Mouse (Mus musculus): ENCODE results near the gene Ube2m.

Gene Ube2m

GRCm38 (mm10) chr7:13034148-13034977, 3.7 kb downstream of the Ube2m start, which contains the start of gene Chmp2a:
Chmp2a (minus strand) TSS chr7:13034807.
- DNase-seq (ENCODE audit: low spot score in 2 of 2), result peak; percentile 98 to 99

GRCm38 (mm10) chr7:13033451-13034147, 4.5 kb downstream of the Ube2m start:
- DNase-seq (ENCODE audit: low spot score in 2 of 2), result peak; percentile 34 to 49

- DNase-seq (ENCODE audit: low spot score in 2 of 2), result peak in 1 of 2 experiments; percentile 33
These were observed 5.5 kb downstream of the Ube2m start for GRCm38 (mm10) chr7:13032541-13032940.

DNA sequence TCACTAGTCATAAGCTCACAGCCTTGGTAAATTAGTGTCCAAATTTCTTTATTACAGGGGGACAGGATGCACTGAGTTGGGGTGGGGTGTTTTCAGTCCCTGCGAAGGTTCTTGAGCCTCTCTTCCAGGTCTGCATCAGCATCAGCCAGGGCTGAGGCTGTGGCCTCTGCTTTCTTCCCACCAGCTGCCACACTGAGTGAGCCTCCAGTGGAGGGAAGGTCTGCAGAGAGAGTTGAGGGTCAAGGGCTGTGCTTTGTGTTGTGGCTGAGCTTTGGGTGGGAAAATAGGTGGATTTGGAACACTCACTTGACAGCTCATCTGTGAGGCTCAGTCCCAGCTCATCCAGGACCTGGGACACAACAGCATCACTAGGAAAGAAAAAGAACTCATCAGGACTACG, 6.1 kb downstream of the Ube2m start:
- peak; percentile 19 to 24 for DNase-seq (ENCODE audit: low spot score in 2 of 2)

GRCm38 (mm10) chr7:13031069-13031468, 7.0 kb downstream of the Ube2m start:
- peak in 1 of 2 experiments; percentile 39 for DNase-seq (ENCODE audit: low spot score in 2 of 2)

DNA sequence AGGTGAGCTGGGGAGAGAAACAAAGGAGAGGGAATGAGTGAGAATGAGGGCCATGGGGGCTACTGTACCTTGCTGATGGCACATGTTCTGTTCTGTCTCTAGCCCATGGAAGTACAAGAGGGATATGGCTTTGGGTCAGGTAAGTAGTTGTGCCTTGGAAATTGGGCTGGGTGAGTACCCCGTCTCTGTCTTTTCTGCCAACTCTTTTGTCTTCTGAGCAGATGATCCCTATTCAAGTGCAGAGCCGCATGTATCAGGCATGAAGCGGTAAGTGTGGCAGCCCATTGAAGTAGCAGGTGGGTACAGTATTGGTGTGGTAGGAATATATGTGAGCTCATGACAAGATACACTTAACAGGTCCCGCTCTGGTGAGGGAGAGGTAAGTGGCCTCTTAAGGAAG, 9.1 kb downstream of the Ube2m start:
- no peak for DNase-seq (ENCODE audit: low spot score in 2 of 2)

GRCm38 (mm10) chr7:13025511-13026112, 12.5 kb downstream of the Ube2m start:
- peak in 1 of 2 experiments; percentile 32 for DNase-seq (ENCODE audit: low spot score in 2 of 2)

DNA sequence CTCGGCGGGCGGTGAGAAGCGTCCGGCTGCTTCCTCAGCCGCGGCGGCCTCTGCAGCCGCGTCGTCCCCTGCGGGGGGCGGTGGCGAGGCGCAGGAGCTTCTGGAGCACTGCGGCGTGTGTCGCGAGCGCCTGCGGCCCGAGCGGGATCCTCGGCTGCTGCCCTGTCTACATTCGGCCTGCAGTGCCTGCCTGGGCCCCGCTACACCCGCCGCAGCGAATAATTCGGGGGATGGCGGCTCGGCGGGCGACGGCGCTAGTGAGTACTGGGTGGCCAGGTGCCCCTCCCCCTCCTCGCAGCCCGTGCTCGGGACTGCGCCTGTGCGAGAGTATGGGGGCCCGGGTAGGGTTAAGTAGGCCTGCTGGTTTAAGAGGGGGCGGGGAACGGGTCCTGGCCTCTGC, 13.3 kb downstream of the Ube2m start:
- DNase-seq (ENCODE audit: low spot score in 2 of 2), result peak; percentile 92 to 93

DNA sequence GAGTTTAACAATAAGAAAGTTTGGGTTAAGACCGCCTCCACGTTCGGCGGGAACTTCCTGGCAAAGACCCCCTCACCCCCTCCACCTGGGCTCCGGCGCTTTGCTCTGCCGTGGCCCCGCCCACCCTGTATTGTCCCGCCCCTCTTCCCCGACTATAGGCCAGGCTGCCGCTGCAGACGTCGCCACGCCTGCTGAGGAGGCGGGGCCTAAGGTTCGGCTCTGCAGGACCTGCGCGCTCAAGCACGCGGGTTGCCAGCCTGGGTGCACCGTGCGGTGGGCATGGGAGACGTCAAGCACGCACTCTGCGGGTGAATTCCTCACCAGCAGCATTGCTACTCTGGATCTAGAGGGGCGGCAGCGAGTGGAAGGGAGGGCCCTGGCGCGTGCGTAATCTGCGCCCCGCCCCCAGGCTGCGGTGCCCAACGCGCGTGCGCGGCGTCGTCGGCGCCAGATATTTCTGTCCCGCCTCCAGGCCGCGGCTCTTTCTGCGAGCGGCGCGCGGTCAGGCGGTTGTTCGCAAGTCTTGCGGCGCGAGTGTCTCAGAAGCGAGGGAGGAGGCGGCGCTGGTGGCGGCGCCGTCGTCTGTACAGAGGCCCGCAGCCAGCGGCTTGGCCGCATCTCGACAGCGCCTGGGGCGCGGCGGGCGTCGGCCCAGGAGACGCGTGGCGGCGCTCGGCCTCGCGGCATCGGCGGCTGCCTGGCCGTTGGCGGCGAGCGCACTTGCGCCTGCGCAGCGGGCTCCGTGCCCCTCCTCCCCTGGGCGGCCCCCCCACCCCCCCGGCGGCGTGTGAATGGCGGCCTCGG, 13.9 kb downstream of the Ube2m start:
- peak; percentile 95 to 97 for DNase-seq (ENCODE audit: low spot score in 2 of 2)

- DNase-seq (ENCODE audit: low spot score in 2 of 2), result peak; percentile 70 to 71
These were observed 15.1 kb downstream of the Ube2m start for GRCm38 (mm10) chr7:13022773-13023535.

- DNase-seq (ENCODE audit: low spot score in 2 of 2), result no peak
These were observed 22.9 kb downstream of the Ube2m start for GRCm38 (mm10) chr7:13015217-13015616.

- no peak for DNase-seq (ENCODE audit: low spot score in 2 of 2)
These were observed 23.7 kb downstream of the Ube2m start for GRCm38 (mm10) chr7:13014275-13014839.

DNA sequence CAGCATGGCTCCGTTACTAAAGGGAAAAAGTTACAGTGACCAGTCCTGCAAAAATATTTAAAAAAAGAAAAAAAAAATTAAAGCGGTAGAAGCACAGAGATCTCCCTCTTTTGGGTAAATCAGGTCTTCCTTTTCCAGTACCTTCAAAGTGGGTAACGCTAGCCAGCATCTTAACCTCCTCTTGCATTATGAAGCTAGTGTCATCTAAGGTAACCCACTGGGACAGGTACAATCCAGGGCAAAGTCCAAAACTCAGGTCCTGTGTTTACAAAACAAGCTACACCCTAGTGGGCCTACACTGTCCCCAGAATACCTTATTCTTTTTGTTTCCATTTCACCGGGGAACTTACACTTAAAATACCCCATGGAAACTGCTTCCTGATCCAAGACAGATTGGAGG, 24.4 kb downstream of the Ube2m start:
- no peak for DNase-seq (ENCODE audit: low spot score in 2 of 2)

DNA sequence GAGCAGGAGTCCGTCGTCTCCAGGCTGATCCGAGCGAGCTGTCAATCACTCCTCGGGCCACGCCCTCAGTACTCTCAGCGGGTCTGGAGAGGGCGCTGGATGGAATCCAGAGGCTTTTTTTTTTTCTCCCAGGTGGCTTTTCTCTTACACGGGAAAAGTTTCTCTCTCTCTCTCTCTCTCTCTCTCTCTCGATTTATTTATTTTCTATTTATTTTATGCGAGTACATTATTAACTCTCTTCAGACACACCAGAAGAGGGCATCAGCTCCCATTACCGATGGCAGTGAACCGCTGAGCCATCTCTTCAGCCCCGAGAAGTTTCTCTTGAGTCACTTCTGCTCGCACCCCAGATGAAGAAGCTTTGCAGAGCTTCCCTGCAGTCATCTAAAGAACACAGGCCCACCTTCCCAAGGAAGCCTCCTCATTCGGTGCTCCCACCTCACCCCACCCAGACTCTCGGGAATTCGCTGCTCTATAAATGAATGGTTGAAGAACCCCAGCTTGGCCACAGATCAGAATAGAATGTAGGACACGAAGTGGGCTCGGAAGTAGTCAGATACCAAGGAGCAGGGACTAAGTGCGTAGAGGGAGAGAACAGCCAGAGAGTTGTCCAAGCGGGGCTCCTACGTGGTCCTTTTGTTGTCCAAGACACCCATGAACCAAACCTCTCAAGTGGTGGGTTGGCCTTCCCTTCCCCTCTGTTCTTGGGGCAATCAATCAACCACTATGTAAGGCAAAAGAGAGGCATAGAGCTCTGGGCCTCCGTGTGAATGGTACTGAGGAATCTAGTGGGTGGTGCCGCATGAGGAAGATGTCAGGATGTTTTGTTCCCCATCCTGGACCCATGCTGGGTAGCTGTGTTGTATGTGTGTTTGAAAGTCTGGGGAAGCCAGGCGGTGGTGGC, 27.8 kb downstream of the Ube2m start, which contains the start of gene Zbtb45:
Gene Zbtb45 (minus strand): TSS at position 30 of the 904 bp plus-strand sequence.
- DNase-seq (ENCODE audit: low spot score in 2 of 2), result peak in 1 of 2 experiments; percentile 32

- DNase-seq (ENCODE audit: low spot score in 2 of 2), result peak; percentile 96
These were observed 28.7 kb downstream of the Ube2m start for GRCm38 (mm10) chr7:13009143-13010004.

DNA sequence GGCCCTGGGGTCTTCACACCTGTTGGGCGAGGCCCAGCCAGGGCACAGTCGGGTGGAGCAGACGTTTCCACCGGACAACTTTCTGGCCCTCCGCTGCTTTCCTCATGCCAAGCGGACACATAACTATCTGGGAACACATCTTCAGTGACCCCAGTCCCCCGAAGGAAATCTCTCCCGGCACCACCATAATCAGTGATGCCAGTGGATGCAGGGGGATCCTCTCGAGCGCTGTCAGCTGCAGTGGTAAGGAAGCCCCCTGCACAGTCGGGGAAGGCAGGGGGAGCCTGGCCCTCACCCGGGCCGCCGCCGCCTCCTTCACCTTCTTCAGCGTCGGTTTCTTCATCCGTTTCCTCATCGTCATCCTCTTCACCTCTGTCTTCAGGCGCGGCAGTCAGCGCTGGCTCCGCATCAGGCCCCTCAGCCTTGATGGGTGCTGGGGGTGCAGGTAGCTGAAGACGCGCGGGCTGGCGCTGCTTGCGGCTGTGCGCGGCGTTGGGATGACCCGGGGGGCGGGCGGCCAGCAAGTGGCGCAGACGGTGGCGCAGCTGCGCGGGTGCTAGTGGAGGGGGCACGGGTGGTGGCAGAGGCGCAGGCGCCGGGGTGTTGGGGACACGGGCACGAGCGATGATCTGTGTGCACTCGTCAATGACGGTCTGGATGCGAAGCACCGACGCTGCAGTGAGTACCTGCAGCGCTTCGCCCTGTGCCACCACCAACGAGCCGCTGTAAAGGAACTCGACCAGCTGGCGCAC, 30.6 kb downstream of the Ube2m start:
- DNase-seq (ENCODE audit: low spot score in 2 of 2), result peak in 1 of 2 experiments; percentile 31

DNA sequence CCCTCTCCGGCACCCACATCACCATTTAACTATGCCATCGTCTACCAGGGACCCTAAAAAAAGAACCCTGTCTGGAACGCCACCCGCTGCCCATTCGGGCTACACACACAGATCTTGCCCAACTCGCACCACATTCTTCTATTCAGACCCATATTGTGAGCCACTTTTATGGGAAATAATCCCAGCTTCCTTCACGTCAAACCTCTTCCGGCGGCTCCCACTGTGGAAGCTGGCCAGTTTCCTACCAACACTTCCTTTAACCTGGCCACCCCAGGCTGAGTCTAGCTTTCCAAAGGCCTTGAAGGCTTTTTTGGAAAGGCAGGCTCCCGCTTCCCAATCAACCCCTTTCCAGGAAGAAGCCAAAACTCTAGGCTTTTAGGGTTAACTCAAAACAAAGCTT, 31.5 kb downstream of the Ube2m start:
- no peak for DNase-seq (ENCODE audit: low spot score in 2 of 2)

- DNase-seq (ENCODE audit: low spot score in 2 of 2), result peak in 1 of 2 experiments; percentile 35
These were observed 32.1 kb downstream of the Ube2m start for GRCm38 (mm10) chr7:13006011-13006410.
